8 mouse cellular contexts compared by ENCODE assay signal in the genomic region with DNA sequence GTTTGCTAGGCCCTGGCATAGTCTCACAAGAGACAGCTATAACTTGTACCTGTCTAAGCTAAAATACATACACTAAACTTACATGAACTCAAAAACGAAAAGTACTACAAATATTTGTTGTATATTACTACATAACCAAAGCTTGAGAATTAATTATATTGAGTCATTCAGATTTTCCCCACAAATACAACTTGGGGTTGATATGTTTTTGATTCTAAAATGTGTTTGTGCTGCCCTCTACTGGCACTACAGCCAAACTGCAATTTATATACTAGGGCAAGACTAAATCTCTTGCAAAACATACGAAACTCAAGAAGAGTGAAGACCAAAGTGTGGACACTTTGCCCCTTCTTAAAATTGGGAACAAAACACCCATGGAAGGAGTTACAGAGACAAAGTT. TPM values are rescaled to one million over a fixed set of nuclear protein-coding genes. Genes with fewer than 3 reads are reported as not detected.
A peak's percentile ranks its signal among the peaks of the same experiment; 100 is the strongest.
DNase-seq lines count a peak whose midpoint lies in the region; ATAC-seq and TF ChIP-seq lines count a peak whose summit lies in the region.
"Not testable (repeated sequence)": the region's sequence is repeated elsewhere in the genome, so short reads cannot be mapped to it uniquely, and the experiment has no call there.

No protein-coding gene starts in this region.

- 31% methylated on average over 2 of the region's 2 CpGs for WGBS in limb, embryonic 14.5 days
- 36% methylated on average over 2 of the region's 2 CpGs for WGBS in midbrain, postnatal 0 days

- ATAC-seq in CD4-positive, CD25-positive, alpha-beta regulatory T cell, adult 4 months: peak; percentile 76
- peak; percentile 82 for ATAC-seq in granulocyte monocyte progenitor cell, adult 5-6 weeks (replicated peaks; ENCODE audit: poor library complexity, severe bottlenecking)
- not testable (repeated sequence) for ATAC-seq in limb, embryonic 14.5 days (ENCODE audit: low FRiP score, low read depth); midbrain, postnatal 0 days (ENCODE audit: low FRiP score)

- not testable (repeated sequence) for H3K4me1 ChIP-seq in limb, embryonic 14.5 days (ENCODE audit: control insufficient read depth, insufficient read depth, low read length); midbrain, postnatal 0 days (ENCODE audit: insufficient read depth, low read length)

- not testable (repeated sequence) for H3K27me3 ChIP-seq in limb, embryonic 14.5 days (ENCODE audit: control insufficient read depth, insufficient read depth, low read length); midbrain, postnatal 0 days (ENCODE audit: insufficient read depth, low read length)

- H3K4me3 ChIP-seq in limb, embryonic 14.5 days (replicated peaks; ENCODE audit: low read length); midbrain, postnatal 0 days (ENCODE audit: low read depth, low read length): not testable (repeated sequence)

- TF ChIP-seq CTCF in midbrain, postnatal 0 days (IDR thresholded peaks at IDR 0.05): peak; percentile 84

- TF ChIP-seq POLR2A in limb, embryonic 14.5 days (IDR thresholded peaks at IDR 0.05; ENCODE audit: borderline replicate concordance, extremely low read depth, insufficient read depth, insufficient read length): not testable (repeated sequence)

- not testable (repeated sequence) for H3K9ac ChIP-seq in limb, embryonic 14.5 days (ENCODE audit: low read depth, low read length, severe bottlenecking); midbrain, postnatal 0 days (replicated peaks; ENCODE audit: low read length, poor library complexity, severe bottlenecking)

- not testable (repeated sequence) for H3K4me2 ChIP-seq in limb, embryonic 14.5 days (replicated peaks; ENCODE audit: low read depth, low read length, severe bottlenecking); midbrain, postnatal 0 days (ENCODE audit: low read depth, low read length, poor library complexity, severe bottlenecking)

- H3K27ac ChIP-seq in limb, embryonic 14.5 days (replicated peaks; ENCODE audit: low read depth, low read length); midbrain, postnatal 0 days (ENCODE audit: low read depth, low read length): not testable (repeated sequence)

- peak; percentile 5 for DNase-seq in adrenal gland, postnatal 25 days
- peak; percentile 31 for DNase-seq in embryo, embryonic 11.5 days (ENCODE audit: low read depth, low spot score)
- DNase-seq in kidney, postnatal 10 days: peak; percentile 40
- peak; percentile 41 for DNase-seq in limb, embryonic 14.5 days (ENCODE audit: low spot score)
- peak; percentile 63 for DNase-seq in midbrain, postnatal 0 days (ENCODE audit: low spot score)
- DNase-seq in telencephalon, adult 2 months (ENCODE audit: low read depth, low spot score): peak; percentile 45

- H3K36me3 ChIP-seq in limb, embryonic 14.5 days (ENCODE audit: control insufficient read depth, insufficient read depth, low read length): peaks cover 25% of the 10 kb centered on the region
- H3K36me3 ChIP-seq in midbrain, postnatal 0 days (ENCODE audit: insufficient read depth, low read length): not testable (repeated sequence)

- not testable (repeated sequence) for H3K9me3 ChIP-seq in limb, embryonic 14.5 days (ENCODE audit: control insufficient read depth, low read length); midbrain, postnatal 0 days (ENCODE audit: low read length)

RNA-seq across cellular contexts. Expression of gene Mettl4, which starts 19.4 kb away (rescaled TPM):
- polyA plus RNA-seq in CD4-positive, CD25-positive, alpha-beta regulatory T cell, adult 4 months (2017; shearing (Covaris generic)): 10 to 100 TPM; 20.1 to 20.7 TPM
- total RNA-seq in adrenal gland, postnatal 25 days (2021): 17.7 and 19.9 TPM in 2 replicates
- 13.8 and 16.8 TPM in 2 replicates for total RNA-seq in granulocyte monocyte progenitor cell, adult 5-6 weeks (2014; fragmentation: Nextera tagmentation)
- 25.3 and 25.6 TPM in 2 replicates for total RNA-seq in granulocyte monocyte progenitor cell, adult 5-6 weeks (2017)
- 12.5 and 13.8 TPM in 2 replicates for polyA plus RNA-seq in limb, embryonic 14.5 days (2012; rRNA removed)
- polyA plus RNA-seq in limb, embryonic 14.5 days (2014; fragmentation: Nextera tagmentation; extraction: Ambion mirVana): 25.2 and 25.9 TPM in 2 replicates
- total RNA-seq in midbrain, postnatal 0 days (2014; rRNA removed): 16.9 and 17.5 TPM in 2 replicates
- 7.3 and 8.2 TPM in 2 replicates for polyA plus RNA-seq in midbrain, postnatal 0 days (2015; fragmentation: Nextera tagmentation; extraction: Ambion mirVana)

Comparison
In these comparisons a context has a peak if more than half of its experiments do, and no peak if none do; other contexts are left out.
1. DNase-seq: peak in every context shown above with its lines; median percentile 63 in midbrain, postnatal 0 days; 45 in telencephalon, adult 2 months; 41 in limb, embryonic 14.5 days; 40 in kidney, postnatal 10 days; 31 in embryo, embryonic 11.5 days; 5 in adrenal gland, postnatal 25 days.